Mouse (Mus musculus) telencephalon, adult 2 months (tissue): ENCODE results near the gene Gm17267.
"Not testable (repeated sequence)": the region's sequence is repeated elsewhere in the genome, so short reads cannot be mapped to it uniquely, and the experiment has no call there.

Experiments
- DNase-seq: peaks from one replicate; pipeline ENCODE4 v3.0.0-alpha.2; 2011; ENCODE audit warnings: low read depth, low spot score

Gm17267 gene

GRCm38 (mm10) chrX:126017257-126017656 is at the start of gene Gm17267:
Gm17267 (plus strand) TSS chrX:126017557.
- DNase-seq = not testable (repeated sequence)
